Mouse (Mus musculus) kidney, adult 2 months (tissue): ENCODE results near the gene Pdlim5. TPM values are rescaled to one million over a fixed set of nuclear protein-coding genes. Genes with fewer than 3 reads are reported as not detected.
A peak's percentile ranks its signal among the peaks of the same experiment; 100 is the strongest.

Experiments used
- DNase-seq: peaks from one replicate; pipeline ENCODE4 v3.0.0; 2021
- H3K27ac ChIP-seq: fragments of 200-500 bp; 2 replicates; pipeline ENCODE4 v1.5.1; 2012; ENCODE audit warnings: low read depth, low read length, control low read depth, inconsistent platforms; ENCODE audit not compliant: insufficient read depth
- H3K27me3 ChIP-seq: fragments of 200-500 bp; replicated peaks from 2 replicates; pipeline ENCODE4 v1.6.1; 2012; ENCODE audit warnings: mild to moderate bottlenecking, moderate library complexity, low read length, inconsistent platforms; ENCODE audit not compliant: control insufficient read depth, insufficient read depth
- H3K36me3 ChIP-seq: fragments of 200-500 bp; 2 replicates; pipeline ENCODE4 v1.6.1; 2012; ENCODE audit warnings: mild to moderate bottlenecking, moderate library complexity, low read length, inconsistent platforms; ENCODE audit not compliant: control insufficient read depth, insufficient read depth
- H3K4me1 ChIP-seq: fragments of 200-500 bp; 2 replicates; pipeline ENCODE4 v1.6.1; 2011; ENCODE audit warnings: low read length; ENCODE audit not compliant: control insufficient read depth, insufficient read depth
- H3K4me3 ChIP-seq: fragments of 200-500 bp; 2 replicates; pipeline ENCODE4 v1.5.1; 2011; ENCODE audit warnings: mild to moderate bottlenecking, low read depth, low read length, control low read depth; ENCODE audit not compliant: insufficient read depth
- CTCF ChIP-seq: fragments of 200-500 bp; conservative IDR thresholded peaks from 2 replicates; pipeline ENCODE4 v1.5.1; 2011; ENCODE audit warnings: low read depth, mild to moderate bottlenecking, control low read depth, low read length, moderate library complexity, mixed read lengths; ENCODE audit not compliant: insufficient read depth, insufficient read length
- POLR2A ChIP-seq: fragments of 200-500 bp; IDR thresholded peaks from one replicate; pipeline ENCODE4 v1.6.1; 2011; ENCODE audit warnings: low read depth, low read length, control low read depth
- WGBS: fragments of 180-500 bp; shearing (Covaris S2); methylation state at CpG from one replicate; pipeline ENCODE4 v1.1.7; 2018; 5-methylcytosine and 5-hydroxymethylcytosine counted together
- polyA plus RNA-seq: library from polyadenylated mRNA; depleted of rRNA; stranded (reverse); fragments of >200 nt; gene quantifications from 2 replicates; pipeline ENCODE4 v1.2.3, GENCODE M21; 2012

The Pdlim5 gene
- polyA plus RNA-seq, 1 experiment: 62.6 TPM

GRCm38 (mm10) chr3:142372465-142373147 lies 22.9 kb downstream of the Pdlim5 start:
- H3K27ac ChIP-seq: no peak overlapping the region
- H3K36me3 ChIP-seq: no peaks in the 10 kb centered on the region
- 96% methylated on average over 6 of the region's 6 CpGs for WGBS
- H3K4me1 ChIP-seq: peaks cover 7% of the 10 kb centered on the region; the same call in 1 of the 2 replicates
- DNase-seq: no peak
- no peaks in the 10 kb centered on the region for H3K27me3 ChIP-seq
- H3K4me3 ChIP-seq: no peak overlapping the region
- TF ChIP-seq POLR2A (no peak), CTCF (no peak)

GRCm38 (mm10) chr3:142368411-142368810 lies 27.1 kb downstream of the Pdlim5 start:
- no peak overlapping the region for H3K4me3 ChIP-seq
- H3K27ac ChIP-seq: no peak overlapping the region
- H3K4me1 ChIP-seq: no peaks in the 10 kb centered on the region
- H3K27me3 ChIP-seq: no peaks in the 10 kb centered on the region
- no peak for DNase-seq
- WGBS: 69% methylated on average over 9 of the region's 9 CpGs
- H3K36me3 ChIP-seq: no peaks in the 10 kb centered on the region
- TF ChIP-seq CTCF (no peak), POLR2A (no peak)

GRCm38 (mm10) chr3:142362092-142362491 lies 33.4 kb downstream of the Pdlim5 start:
- DNase-seq: no peak
- Histone ChIP-seq H3K27ac (no peak overlapping the region), H3K27me3 (no peaks in the 10 kb centered on the region), H3K4me3 (no peak overlapping the region), H3K36me3 (no peaks in the 10 kb centered on the region), H3K4me1 (no peaks in the 10 kb centered on the region)
- TF ChIP-seq POLR2A: no peak
- TF ChIP-seq CTCF: no peak
- WGBS: 89% methylated on average over 6 of the region's 6 CpGs

GRCm38 (mm10) chr3:142358951-142359350 lies 36.5 kb downstream of the Pdlim5 start:
- H3K36me3 ChIP-seq: no peaks in the 10 kb centered on the region
- TF ChIP-seq POLR2A: no peak
- no peak for TF ChIP-seq CTCF
- no peak for DNase-seq

GRCm38 (mm10) chr3:142356661-142357060 lies 38.8 kb downstream of the Pdlim5 start:
- TF ChIP-seq CTCF: no peak
- TF ChIP-seq POLR2A: no peak
- Histone ChIP-seq H3K4me3 (no peak overlapping the region), H3K36me3 (no peaks in the 10 kb centered on the region; the same call in 1 of the 2 replicates), H3K27me3 (no peaks in the 10 kb centered on the region), H3K4me1 (no peaks in the 10 kb centered on the region), H3K27ac (no peak overlapping the region)
- no peak for DNase-seq
- 81% methylated on average over 4 of the region's 4 CpGs for WGBS

More at GRCm38 (mm10) chr3:142358951-142359350, 36.5 kb downstream of the Pdlim5 start:
- no peaks in the 10 kb centered on the region for H3K27me3 ChIP-seq
- no peak overlapping the region for H3K27ac ChIP-seq
- H3K4me1 ChIP-seq: no peaks in the 10 kb centered on the region
- H3K4me3 ChIP-seq: no peak overlapping the region

- TF ChIP-seq CTCF (no peak), POLR2A (no peak)
- Histone ChIP-seq H3K36me3 (peaks cover 1% of the 10 kb centered on the region; the same call in 1 of the 2 replicates), H3K4me3 (no peak overlapping the region), H3K27me3 (no peaks in the 10 kb centered on the region), H3K27ac (no peak overlapping the region), H3K4me1 (peaks cover 5% of the 10 kb centered on the region; the same call in 1 of the 2 replicates)
- DNase-seq: peak; percentile 51
- WGBS: 50% methylated on average over 1 of the region's 1 CpGs
Measured at GRCm38 (mm10) chr3:142353218-142353617, 42.3 kb downstream of the Pdlim5 start.

- no peak for TF ChIP-seq CTCF
- no peak for TF ChIP-seq POLR2A
- Histone ChIP-seq H3K4me3 (no peak overlapping the region), H3K27ac (no peak overlapping the region), H3K27me3 (no peaks in the 10 kb centered on the region), H3K36me3 (peaks cover 1% of the 10 kb centered on the region; the same call in 1 of the 2 replicates), H3K4me1 (peaks cover 8% of the 10 kb centered on the region; the same call in 1 of the 2 replicates)
- no peak for DNase-seq
- 86% methylated on average over 3 of the region's 3 CpGs for WGBS
Measured at GRCm38 (mm10) chr3:142350513-142350912, 45.0 kb downstream of the Pdlim5 start.
